Mouse (Mus musculus) urinary bladder, postnatal 36 days (tissue): Measurements from ENCODE around the gene Zbtb7b.

Experiments
- DNase-seq, 2 experiments: peaks; one replicate each; pipeline ENCODE4 v3.0.0; 2022; ENCODE audit warnings: low spot score in 2 of 2, mixed read lengths in 1 of 2

The Zbtb7b gene

GRCm38 (mm10) chr3:89337062-89337720 is 57.4 kb downstream of the Zbtb7b start:
- DNase-seq, result no peak

- DNase-seq, result no peak
Observed at GRCm38 (mm10) chr3:89336529-89336928, 58.0 kb downstream of the Zbtb7b start.

GRCm38 (mm10) chr3:89333053-89333452 is 61.5 kb downstream of the Zbtb7b start:
- no peak for DNase-seq

GRCm38 (mm10) chr3:89332476-89332875 is 62.1 kb downstream of the Zbtb7b start:
- DNase-seq, result no peak

- DNase-seq, result no peak
Observed at GRCm38 (mm10) chr3:89332013-89332412, 62.6 kb downstream of the Zbtb7b start.

- DNase-seq, result no peak
Observed at GRCm38 (mm10) chr3:89331561-89331960, 63.0 kb downstream of the Zbtb7b start.

- no peak for DNase-seq
Observed at GRCm38 (mm10) chr3:89330948-89331347, 63.6 kb downstream of the Zbtb7b start.

GRCm38 (mm10) chr3:89330346-89330745 is 64.2 kb downstream of the Zbtb7b start:
- DNase-seq, result no peak

- no peak for DNase-seq
Observed at GRCm38 (mm10) chr3:89328623-89329022, 66.0 kb downstream of the Zbtb7b start.
